Mouse (Mus musculus): ENCODE data around the gene Cartpt. TPM values are rescaled to one million over a fixed set of nuclear protein-coding genes. Genes with fewer than 3 reads are reported as not detected.

Cartpt gene
- polyA plus RNA-seq (2015; fragmentation: Nextera tagmentation; extraction: Ambion mirVana): 0.42 and 0.49 TPM in 2 replicates

- Histone ChIP-seq H3K27ac (ENCODE audit: low read length) (no peak within 1 kb of the TSS), H3K4me1 (ENCODE audit: control insufficient read depth, insufficient read depth, low read length) (peaks cover 3% of the 10 kb centered on the region; the same call in 1 of the 2 replicates), H3K36me3 (ENCODE audit: control insufficient read depth, insufficient read depth) (no peaks in the 10 kb centered on the region), H3K4me2 (ENCODE audit: low read depth, low read length) (peak within 1 kb of the TSS; percentile 39; the same call in 1 of the 2 replicates), H3K27me3 (ENCODE audit: control insufficient read depth, insufficient read depth, low read length) (peaks cover 40% of the 10 kb centered on the region), H3K4me3 (ENCODE audit: low read length) (no peak within 1 kb of the TSS), H3K9ac (ENCODE audit: low read length) (no peak within 1 kb of the TSS), H3K9me3 (replicated peaks; ENCODE audit: control insufficient read depth, low read length) (no peaks in the 10 kb centered on the region)
- no peak for ATAC-seq (replicated peaks; ENCODE audit: extremely low read depth, insufficient read depth, low FRiP score)
- WGBS: 51% methylated on average over 9 of the region's 9 CpGs
Measured at GRCm38 (mm10) chr13:99900965-99901364, at the start of gene Cartpt. Cartpt (minus strand) TSS chr13:99901091.

- Histone ChIP-seq H3K36me3 (ENCODE audit: control insufficient read depth, insufficient read depth) (peaks cover 7% of the 10 kb centered on the region), H3K27ac (ENCODE audit: low read length) (no peak overlapping the region), H3K9me3 (replicated peaks; ENCODE audit: control insufficient read depth, low read length) (no peaks in the 10 kb centered on the region; the same call in 1 of the 2 replicates), H3K4me3 (ENCODE audit: low read length) (no peak overlapping the region), H3K27me3 (ENCODE audit: control insufficient read depth, insufficient read depth, low read length) (no peaks in the 10 kb centered on the region), H3K9ac (ENCODE audit: low read length) (no peak overlapping the region), H3K4me1 (ENCODE audit: control insufficient read depth, insufficient read depth, low read length) (no peaks in the 10 kb centered on the region), H3K4me2 (ENCODE audit: low read depth, low read length) (no peak overlapping the region)
- no peak for ATAC-seq (replicated peaks; ENCODE audit: extremely low read depth, insufficient read depth, low FRiP score)
- WGBS: 67% methylated on average over 4 of the region's 4 CpGs
Measured at GRCm38 (mm10) chr13:99947417-99947816, 46.5 kb upstream of the Cartpt start.

- no peak overlapping the region for H3K9ac ChIP-seq (ENCODE audit: low read length)
- H3K27me3 ChIP-seq (ENCODE audit: control insufficient read depth, insufficient read depth, low read length): no peaks in the 10 kb centered on the region
- H3K9me3 ChIP-seq (replicated peaks; ENCODE audit: control insufficient read depth, low read length): no peaks in the 10 kb centered on the region; the same call in 1 of the 2 replicates
- no peak for ATAC-seq (replicated peaks; ENCODE audit: extremely low read depth, insufficient read depth, low FRiP score)
- H3K4me2 ChIP-seq (ENCODE audit: low read depth, low read length): no peak overlapping the region
- 91% methylated on average over 2 of the region's 2 CpGs for WGBS
- peaks cover 2% of the 10 kb centered on the region; the same call in 1 of the 2 replicates for H3K36me3 ChIP-seq (ENCODE audit: control insufficient read depth, insufficient read depth)
- no peak overlapping the region for H3K4me3 ChIP-seq (ENCODE audit: low read length)
- H3K27ac ChIP-seq (ENCODE audit: low read length): no peak overlapping the region
- H3K4me1 ChIP-seq (ENCODE audit: control insufficient read depth, insufficient read depth, low read length): no peaks in the 10 kb centered on the region
Measured at GRCm38 (mm10) chr13:99943525-99943924, 42.6 kb upstream of the Cartpt start.

GRCm38 (mm10) chr13:99940601-99941000 lies 39.7 kb upstream of the Cartpt start:
- Histone ChIP-seq H3K9me3 (replicated peaks; ENCODE audit: control insufficient read depth, low read length) (no peaks in the 10 kb centered on the region; the same call in 1 of the 2 replicates), H3K4me2 (ENCODE audit: low read depth, low read length) (no peak overlapping the region), H3K9ac (ENCODE audit: low read length) (no peak overlapping the region), H3K27ac (ENCODE audit: low read length) (no peak overlapping the region), H3K36me3 (ENCODE audit: control insufficient read depth, insufficient read depth) (peaks cover 2% of the 10 kb centered on the region; the same call in 1 of the 2 replicates), H3K4me1 (ENCODE audit: control insufficient read depth, insufficient read depth, low read length) (no peaks in the 10 kb centered on the region), H3K27me3 (ENCODE audit: control insufficient read depth, insufficient read depth, low read length) (no peaks in the 10 kb centered on the region), H3K4me3 (ENCODE audit: low read length) (no peak overlapping the region)
- 32% methylated on average over 2 of the region's 2 CpGs for WGBS
- no peak for ATAC-seq (replicated peaks; ENCODE audit: extremely low read depth, insufficient read depth, low FRiP score)

- Histone ChIP-seq H3K4me3 (ENCODE audit: low read length) (no peak overlapping the region), H3K27ac (ENCODE audit: low read length) (no peak overlapping the region), H3K4me1 (ENCODE audit: control insufficient read depth, insufficient read depth, low read length) (no peaks in the 10 kb centered on the region), H3K9me3 (replicated peaks; ENCODE audit: control insufficient read depth, low read length) (no peaks in the 10 kb centered on the region; the same call in 1 of the 2 replicates), H3K36me3 (ENCODE audit: control insufficient read depth, insufficient read depth) (peaks cover 1% of the 10 kb centered on the region; the same call in 1 of the 2 replicates), H3K27me3 (ENCODE audit: control insufficient read depth, insufficient read depth, low read length) (no peaks in the 10 kb centered on the region), H3K9ac (ENCODE audit: low read length) (no peak overlapping the region), H3K4me2 (ENCODE audit: low read depth, low read length) (no peak overlapping the region)
- 70% methylated on average over 8 of the region's 8 CpGs for WGBS
- ATAC-seq (replicated peaks; ENCODE audit: extremely low read depth, insufficient read depth, low FRiP score): no peak
Measured at GRCm38 (mm10) chr13:99939320-99939671, 38.4 kb upstream of the Cartpt start.

GRCm38 (mm10) chr13:99938606-99939319 lies 37.9 kb upstream of the Cartpt start:
- Histone ChIP-seq H3K4me3 (ENCODE audit: low read length) (no peak overlapping the region), H3K36me3 (ENCODE audit: control insufficient read depth, insufficient read depth) (no peaks in the 10 kb centered on the region), H3K4me2 (ENCODE audit: low read depth, low read length) (no peak overlapping the region), H3K27me3 (ENCODE audit: control insufficient read depth, insufficient read depth, low read length) (no peaks in the 10 kb centered on the region), H3K27ac (ENCODE audit: low read length) (no peak overlapping the region), H3K9me3 (replicated peaks; ENCODE audit: control insufficient read depth, low read length) (no peaks in the 10 kb centered on the region; the same call in 1 of the 2 replicates), H3K9ac (ENCODE audit: low read length) (no peak overlapping the region), H3K4me1 (ENCODE audit: control insufficient read depth, insufficient read depth, low read length) (no peaks in the 10 kb centered on the region)
- WGBS: 70% methylated on average over 10 of the region's 10 CpGs
- ATAC-seq (replicated peaks; ENCODE audit: extremely low read depth, insufficient read depth, low FRiP score): no peak

GRCm38 (mm10) chr13:99937741-99938140 lies 36.9 kb upstream of the Cartpt start:
- no peaks in the 10 kb centered on the region for H3K27me3 ChIP-seq (ENCODE audit: control insufficient read depth, insufficient read depth, low read length)
- no peak overlapping the region for H3K27ac ChIP-seq (ENCODE audit: low read length)
- H3K9ac ChIP-seq (ENCODE audit: low read length): no peak overlapping the region
- no peak for ATAC-seq (replicated peaks; ENCODE audit: extremely low read depth, insufficient read depth, low FRiP score)
- H3K9me3 ChIP-seq (replicated peaks; ENCODE audit: control insufficient read depth, low read length): no peaks in the 10 kb centered on the region
- H3K36me3 ChIP-seq (ENCODE audit: control insufficient read depth, insufficient read depth): no peaks in the 10 kb centered on the region
- no peak overlapping the region for H3K4me2 ChIP-seq (ENCODE audit: low read depth, low read length)
- H3K4me1 ChIP-seq (ENCODE audit: control insufficient read depth, insufficient read depth, low read length): no peaks in the 10 kb centered on the region
- WGBS: 53% methylated on average over 3 of the region's 3 CpGs
- no peak overlapping the region for H3K4me3 ChIP-seq (ENCODE audit: low read length)

- Histone ChIP-seq H3K4me1 (ENCODE audit: control insufficient read depth, insufficient read depth, low read length) (no peaks in the 10 kb centered on the region), H3K9ac (ENCODE audit: low read length) (no peak overlapping the region), H3K4me2 (ENCODE audit: low read depth, low read length) (no peak overlapping the region), H3K27me3 (ENCODE audit: control insufficient read depth, insufficient read depth, low read length) (no peaks in the 10 kb centered on the region), H3K9me3 (replicated peaks; ENCODE audit: control insufficient read depth, low read length) (no peaks in the 10 kb centered on the region), H3K27ac (ENCODE audit: low read length) (no peak overlapping the region), H3K36me3 (ENCODE audit: control insufficient read depth, insufficient read depth) (no peaks in the 10 kb centered on the region), H3K4me3 (ENCODE audit: low read length) (no peak overlapping the region)
- 79% methylated on average over 1 of the region's 1 CpGs for WGBS
- 0 out of 2 replicates have a peak, but pooled peaks have one; percentile 23 for ATAC-seq (replicated peaks; ENCODE audit: extremely low read depth, insufficient read depth, low FRiP score)
Measured at GRCm38 (mm10) chr13:99932406-99932805, 31.5 kb upstream of the Cartpt start.

- no peaks in the 10 kb centered on the region for H3K4me1 ChIP-seq (ENCODE audit: control insufficient read depth, insufficient read depth, low read length)
- 82% methylated on average over 6 of the region's 6 CpGs for WGBS
- no peaks in the 10 kb centered on the region for H3K9me3 ChIP-seq (replicated peaks; ENCODE audit: control insufficient read depth, low read length)
Measured at GRCm38 (mm10) chr13:99931502-99931901, 30.6 kb upstream of the Cartpt start.

More at GRCm38 (mm10) chr13:99931502-99931901, 30.6 kb upstream of the Cartpt start:
- H3K27me3 ChIP-seq (ENCODE audit: control insufficient read depth, insufficient read depth, low read length): no peaks in the 10 kb centered on the region
- H3K27ac ChIP-seq (ENCODE audit: low read length): no peak overlapping the region
- no peak overlapping the region for H3K9ac ChIP-seq (ENCODE audit: low read length)
- H3K4me3 ChIP-seq (ENCODE audit: low read length): no peak overlapping the region
- no peak overlapping the region for H3K4me2 ChIP-seq (ENCODE audit: low read depth, low read length)
- H3K36me3 ChIP-seq (ENCODE audit: control insufficient read depth, insufficient read depth): no peaks in the 10 kb centered on the region
- ATAC-seq (replicated peaks; ENCODE audit: extremely low read depth, insufficient read depth, low FRiP score): no peak
